Mouse (Mus musculus) kidney, adult 11 months (tissue): ENCODE results near the gene Rnf207.

Experiments
- DNase-seq: peaks from one replicate; pipeline ENCODE4 v3.0.0; 2022

Rnf207 gene

DNA sequence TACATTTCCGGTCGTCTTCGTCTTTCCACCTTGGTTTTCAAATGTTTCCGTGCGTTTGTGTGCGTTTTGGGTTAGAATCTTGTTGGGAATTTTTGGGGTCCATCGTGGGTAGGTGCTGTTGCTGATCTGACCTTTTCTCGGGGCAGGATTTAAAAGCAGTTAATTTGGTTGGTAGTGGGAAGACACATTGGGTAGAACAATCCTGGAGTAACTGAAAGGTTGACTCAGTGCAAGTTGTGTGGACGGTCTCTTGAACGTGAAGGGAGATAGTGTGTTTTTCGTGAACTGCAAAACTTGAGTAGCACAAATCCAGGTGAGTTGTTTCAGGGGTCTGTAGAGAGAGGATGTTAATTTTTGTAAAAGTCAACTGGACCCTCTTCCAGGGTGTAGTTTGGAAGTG is 7.8 kb upstream of the Rnf207 start:
- DNase-seq = no peak

DNA sequence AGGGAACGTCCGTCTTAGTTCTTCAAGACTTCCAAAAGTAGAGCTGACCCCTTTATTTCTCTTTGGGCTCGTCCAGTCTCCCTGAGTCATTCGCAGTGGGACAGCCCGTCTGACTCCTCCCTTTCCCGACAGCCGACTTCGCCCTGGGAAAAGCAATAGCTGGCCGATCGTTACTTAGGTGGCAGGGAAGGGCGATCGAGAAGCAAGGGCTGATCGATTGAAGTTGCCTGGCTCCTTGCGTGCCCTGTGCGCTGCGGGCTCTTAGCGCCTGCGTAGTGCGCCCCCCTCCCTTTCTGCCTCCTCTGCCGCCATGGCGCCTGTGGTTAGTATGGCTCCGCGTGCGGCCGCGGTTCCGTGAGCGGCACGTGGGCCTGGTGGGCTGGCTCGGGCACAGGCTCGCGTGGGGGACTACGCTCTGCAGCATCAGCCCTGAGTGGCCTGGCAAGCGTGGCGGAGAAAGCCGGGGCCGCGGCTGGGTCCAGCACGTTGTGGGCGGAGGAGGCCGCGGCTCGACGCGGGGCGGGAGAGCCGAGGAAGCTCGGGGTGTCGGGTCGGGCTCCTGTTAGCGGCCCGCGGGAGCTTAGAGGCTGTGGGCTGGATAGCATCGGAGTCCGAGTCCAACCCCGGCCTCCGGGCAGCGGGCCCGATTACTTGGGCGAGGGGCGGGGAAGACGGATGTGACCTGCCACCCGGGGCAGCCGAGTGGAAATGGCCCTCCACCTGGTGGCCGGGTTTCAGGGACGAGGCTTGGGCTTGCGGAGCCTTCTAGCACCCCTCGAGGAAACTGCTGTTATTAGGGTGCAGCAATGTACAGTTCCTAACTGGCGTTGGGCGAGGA is 7.0 kb upstream of the Rnf207 start, which contains the start of gene Rpl22:
Gene Rpl22, plus strand, starts transcription at position 169 of the 838 bp plus-strand sequence.
- DNase-seq = peak; percentile 96

- no peak for DNase-seq
Measured at GRCm38 (mm10) chr4:152324641-152325562, 6.1 kb upstream of the Rnf207 start.

DNA sequence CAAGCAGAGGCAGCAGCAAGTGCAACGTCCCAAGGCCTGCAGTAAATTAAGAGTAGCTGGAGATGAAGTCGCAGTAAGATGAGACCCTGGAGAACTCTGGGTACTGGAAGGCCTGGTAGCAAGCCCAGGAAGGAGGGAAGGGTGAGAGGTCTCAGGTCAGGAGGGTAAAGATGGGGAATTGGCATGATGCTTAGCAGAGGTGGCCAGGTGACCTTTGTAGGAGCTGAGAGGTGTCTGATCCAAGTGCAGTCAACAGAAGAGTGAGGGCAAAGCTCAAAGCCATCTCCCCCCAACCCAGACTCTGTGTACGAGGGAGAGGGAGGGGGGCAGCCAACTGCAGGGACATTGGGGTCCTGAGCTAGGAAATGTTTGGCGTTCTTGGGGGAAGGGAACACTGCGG is 2.7 kb upstream of the Rnf207 start:
- DNase-seq = peak; percentile 57

DNA sequence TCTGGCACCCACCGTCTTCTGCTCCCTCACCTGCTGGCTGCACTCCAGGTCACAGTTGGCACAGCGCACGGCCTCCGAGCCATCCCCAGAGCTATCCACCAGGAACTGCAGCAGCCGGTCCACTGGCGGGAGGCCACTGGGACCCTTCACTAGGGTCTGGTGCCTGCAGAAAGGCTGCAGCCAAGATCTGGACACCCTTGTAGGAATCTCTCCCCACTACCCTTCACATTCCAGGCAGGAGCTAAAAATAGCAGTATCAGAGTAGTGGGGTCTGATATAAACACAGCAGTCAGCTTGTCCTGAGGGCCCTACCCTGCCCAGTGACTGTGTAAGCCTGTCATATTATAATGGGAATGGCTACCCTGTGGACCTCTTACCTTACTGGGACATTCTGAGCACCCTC is 1.2 kb downstream of the Rnf207 start:
- DNase-seq = no peak

GRCm38 (mm10) chr4:152315498-152316213 is 3.1 kb downstream of the Rnf207 start:
- no peak for DNase-seq

- no peak for DNase-seq
Measured at GRCm38 (mm10) chr4:152313934-152314333, 4.9 kb downstream of the Rnf207 start.

DNA sequence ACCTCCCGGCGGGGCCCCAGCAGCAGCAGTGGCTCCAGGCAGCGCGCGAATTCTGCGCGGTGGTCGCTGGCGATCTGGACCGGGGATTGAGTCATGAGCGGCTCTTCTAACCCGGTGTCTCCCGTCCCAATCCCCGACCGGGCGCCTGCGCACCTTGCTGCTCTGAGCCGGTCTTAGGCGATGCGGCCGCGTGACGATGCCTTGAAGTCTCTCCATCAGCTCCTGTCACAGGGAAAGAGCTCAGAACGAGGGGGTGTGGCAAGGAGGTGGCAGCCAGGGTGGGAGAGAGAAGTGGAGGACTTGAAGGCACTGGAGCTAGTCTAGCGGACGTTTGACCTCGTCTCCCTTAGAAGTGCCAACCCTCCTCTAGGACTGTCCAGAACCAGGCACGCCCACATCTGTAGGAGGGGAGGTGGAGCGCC is 5.6 kb downstream of the Rnf207 start:
- no peak for DNase-seq

GRCm38 (mm10) chr4:152312186-152312585 is 6.6 kb downstream of the Rnf207 start:
- DNase-seq = no peak

DNA sequence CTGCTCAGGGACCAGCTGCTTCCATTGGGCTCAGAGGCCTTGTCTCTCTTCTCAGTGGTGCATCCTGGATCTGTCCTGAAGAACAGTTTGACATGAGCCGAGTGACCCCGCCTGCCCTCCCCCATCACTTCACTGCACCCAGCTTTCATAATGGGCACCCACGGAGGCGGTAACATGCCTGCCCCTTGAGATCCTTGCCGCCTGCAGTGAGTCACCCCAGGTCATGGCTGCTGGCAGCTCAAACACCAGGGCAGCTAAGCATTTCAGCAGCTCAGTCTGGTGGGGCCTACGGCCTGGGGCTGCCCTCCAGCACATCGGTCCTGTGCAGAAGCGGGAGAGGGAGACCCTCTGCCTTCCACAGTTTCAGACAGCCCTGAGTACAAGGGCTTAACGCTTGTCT is 11.3 kb downstream of the Rnf207 start:
- no peak for DNase-seq

DNA sequence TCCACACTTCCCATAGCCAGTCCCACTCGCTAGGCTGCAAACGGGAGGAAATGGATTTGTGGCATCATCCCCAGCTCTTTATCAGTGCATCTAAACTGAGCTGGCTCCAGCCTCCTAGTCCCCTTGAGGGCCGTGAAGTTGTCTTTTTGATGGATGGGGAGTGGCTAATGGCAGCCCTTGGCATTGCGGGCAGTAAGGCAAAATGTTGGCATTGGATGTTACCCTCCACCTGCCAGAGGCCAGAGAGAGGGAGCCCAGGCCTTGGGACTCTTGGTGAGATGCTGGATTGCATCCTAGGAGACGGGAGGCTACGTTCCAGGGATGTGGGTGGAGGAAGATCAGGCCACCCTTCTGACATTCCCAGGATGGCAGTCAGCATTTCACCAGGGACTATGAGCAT is 12.8 kb downstream of the Rnf207 start:
- no peak for DNase-seq

DNA sequence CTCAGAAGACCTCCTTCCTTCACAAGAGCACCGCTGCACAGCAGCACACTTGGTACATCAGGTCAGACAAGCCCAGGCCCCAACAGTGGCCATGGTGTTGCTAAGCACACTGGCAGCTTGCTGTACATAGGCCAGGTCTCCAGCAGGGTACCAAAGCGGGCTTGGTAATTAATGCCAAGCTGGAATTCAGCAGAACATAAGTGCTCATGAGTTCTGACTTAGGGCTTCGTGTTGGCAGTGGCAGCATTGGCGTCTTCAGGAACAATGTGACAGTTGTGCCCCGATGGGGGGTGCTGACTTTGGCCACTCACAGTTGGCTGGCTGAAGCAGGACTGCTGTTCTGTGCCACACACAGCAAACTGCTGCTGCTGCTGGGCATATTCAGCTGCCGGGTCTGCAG is 14.1 kb downstream of the Rnf207 start:
- DNase-seq = no peak

- DNase-seq = peak; percentile 83
Measured at GRCm38 (mm10) chr4:152303172-152303571, 15.6 kb downstream of the Rnf207 start.

DNA sequence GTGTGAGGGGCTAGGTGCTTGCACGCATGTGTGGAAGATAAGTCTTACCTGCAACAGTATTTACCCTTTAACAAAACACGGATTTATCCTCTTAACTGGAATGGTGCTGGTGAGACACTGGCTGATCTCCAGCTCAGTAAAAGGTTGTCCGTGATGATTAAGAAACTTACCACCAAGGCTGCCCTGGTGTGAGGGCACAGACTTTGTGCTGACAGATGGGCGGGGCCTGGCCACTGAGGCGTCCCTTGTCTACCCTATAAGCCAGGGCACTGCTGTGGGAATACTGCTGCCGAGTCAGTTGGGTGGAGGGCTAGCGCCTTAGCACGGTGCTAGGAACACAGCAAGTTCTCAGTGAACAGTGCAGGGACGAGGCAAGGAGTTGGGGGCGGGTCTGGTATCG is 16.8 kb downstream of the Rnf207 start:
- peak; percentile 73 for DNase-seq

- DNase-seq = no peak
Measured at GRCm38 (mm10) chr4:152300375-152300774, 18.4 kb downstream of the Rnf207 start.

DNA sequence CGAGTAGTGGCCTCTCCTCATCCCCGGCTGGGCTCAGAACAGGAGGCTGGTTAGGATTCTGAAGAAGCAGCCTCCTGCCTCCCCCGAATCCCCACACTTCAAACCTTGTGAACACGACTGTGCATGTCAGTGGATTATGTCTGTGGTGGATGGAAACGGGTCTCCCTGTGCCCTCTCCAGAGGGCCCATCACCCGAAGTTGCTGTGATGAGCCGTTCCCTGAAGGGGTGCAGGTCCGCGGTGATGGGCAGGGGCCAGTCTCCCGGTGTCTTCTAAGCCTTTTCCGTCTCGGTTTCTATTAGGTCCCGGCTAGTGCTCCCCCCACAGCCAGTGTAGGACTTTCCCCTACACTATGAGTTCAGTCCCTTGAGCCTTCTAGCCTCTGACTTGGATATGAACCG is 20.0 kb downstream of the Rnf207 start:
- no peak for DNase-seq

GRCm38 (mm10) chr4:152296874-152297861 is 21.6 kb downstream of the Rnf207 start, which contains the start of gene Icmt:
Gene Icmt, plus strand, starts transcription at chr4:152297227.
- peak; percentile 98 for DNase-seq

DNA sequence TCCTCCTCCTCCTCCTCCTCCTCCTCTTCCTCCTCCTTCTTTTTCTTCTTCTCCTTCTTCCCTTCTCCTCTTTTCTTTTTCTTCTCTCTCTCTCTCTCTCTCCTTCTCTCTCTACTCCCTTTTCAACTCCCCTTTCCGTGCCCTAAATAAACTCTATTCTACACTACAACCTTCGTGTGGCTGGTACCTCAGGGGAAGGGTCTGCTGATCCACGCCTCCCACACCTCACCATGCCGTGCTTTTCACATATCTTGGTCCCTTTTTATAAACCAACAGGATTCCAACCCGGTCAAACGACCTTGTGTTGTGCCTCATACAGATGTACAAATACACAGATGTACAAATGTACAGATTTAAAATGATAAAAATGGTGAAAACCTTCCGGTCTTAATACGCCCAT is 22.4 kb downstream of the Rnf207 start:
- no peak for DNase-seq

DNA sequence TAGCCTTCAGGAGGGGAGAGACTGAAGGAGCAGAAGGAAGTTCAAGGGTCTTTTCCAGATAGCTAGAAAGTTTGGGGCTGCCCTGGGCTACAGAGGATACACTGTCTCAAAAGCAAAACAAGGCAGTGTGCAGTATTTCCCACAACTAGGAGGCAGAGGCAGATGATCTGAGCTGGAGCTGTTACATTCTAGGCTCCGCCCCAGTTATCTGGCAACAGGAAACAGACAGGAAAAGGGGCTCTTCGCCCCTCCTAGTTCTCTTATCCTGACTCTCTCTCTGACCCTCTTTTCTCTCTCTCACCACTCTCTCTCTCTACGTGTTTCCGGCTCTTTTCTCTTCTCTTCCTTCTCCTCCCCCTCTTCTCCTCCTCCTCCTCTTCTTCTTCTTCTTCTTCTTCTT is 22.9 kb downstream of the Rnf207 start:
- DNase-seq = no peak

- DNase-seq = no peak
Measured at GRCm38 (mm10) chr4:152294188-152294929, 24.4 kb downstream of the Rnf207 start.
